Mouse (Mus musculus) adrenal gland, adult (tissue): ENCODE results near the gene Sirt1.
A peak's percentile ranks its signal among the peaks of the same experiment; 100 is the strongest.
"Not testable (repeated sequence)": the region's sequence is repeated elsewhere in the genome, so short reads cannot be mapped to it uniquely, and the experiment has no call there.

Experiments
- DNase-seq, 2 experiments: peaks; one replicate each; pipeline ENCODE4 v3.0.0; 2022 to 2023; ENCODE audit warnings: low spot score in 1 of 2; ENCODE audit not compliant: inconsistent age in 2 of 2

Sirt1 gene

DNA sequence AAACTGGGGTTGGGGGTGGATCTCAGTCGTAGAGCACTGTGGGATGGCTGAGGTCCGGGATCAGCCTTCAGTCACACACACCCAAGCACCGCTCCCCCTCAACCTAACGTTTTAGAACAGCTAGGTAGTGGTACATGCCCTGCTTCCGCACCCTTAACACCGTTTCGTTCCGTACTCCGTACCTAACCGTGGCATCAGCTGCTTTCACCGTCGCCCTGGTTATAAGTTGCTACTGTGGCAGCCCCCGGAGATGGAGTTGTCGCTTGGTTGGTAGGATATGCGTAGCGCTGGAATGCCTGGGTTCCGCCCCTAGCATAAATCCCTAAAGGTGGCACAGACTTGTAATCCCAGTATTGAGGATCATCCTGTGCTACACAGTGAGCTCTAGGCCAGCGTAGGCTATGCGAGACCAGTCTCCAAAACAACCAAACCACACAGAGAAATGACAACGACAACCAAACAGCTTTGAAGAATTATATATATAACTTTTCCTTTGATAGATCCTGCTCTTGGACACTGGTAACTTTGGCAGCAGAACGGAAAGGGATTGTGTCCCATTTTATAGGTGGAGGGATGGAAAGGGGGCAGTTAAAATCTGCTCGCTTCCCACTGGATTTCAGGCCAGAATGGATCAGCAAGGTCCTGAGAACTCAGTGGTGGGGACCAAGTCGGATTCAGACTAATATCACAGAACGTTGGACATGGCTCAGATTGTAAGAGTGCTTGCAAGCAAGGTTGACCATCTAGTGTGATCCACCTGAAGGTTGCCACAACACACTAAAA is at the start of gene Sirt1:
Gene Sirt1, minus strand, starts transcription at position 207 of the 783 bp plus-strand sequence.
- peak; percentile 27 to 55 for DNase-seq

- peak; percentile 92 to 95 for DNase-seq
Observed at GRCm38 (mm10) chr10:63429785-63430305, 48.3 kb upstream of the Sirt1 start, which contains the start of gene Ctnna3. TSS of gene Ctnna3 (plus strand) at chr10:63430098.

DNA sequence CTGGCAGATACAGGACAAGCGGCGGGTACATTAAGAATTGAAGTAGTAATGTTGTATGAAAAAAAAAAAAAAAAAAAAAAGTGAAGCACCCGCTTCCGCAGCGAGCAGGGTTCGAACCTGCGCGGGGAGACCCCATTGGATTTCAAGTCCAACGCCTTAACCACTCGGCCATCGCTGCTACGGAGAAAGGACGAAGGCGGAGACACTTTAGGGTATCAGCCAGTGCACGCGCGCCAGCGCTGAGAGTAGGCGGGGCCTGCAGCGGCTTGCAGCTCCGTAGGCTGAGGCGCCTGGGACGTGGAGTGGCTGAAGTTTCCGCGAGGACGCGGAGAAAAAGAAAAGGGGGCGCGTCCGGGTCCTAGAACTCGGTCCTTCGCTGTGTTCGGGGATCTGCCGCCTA is 47.9 kb upstream of the Sirt1 start:
- peak; percentile 99 to 100 for DNase-seq

DNA sequence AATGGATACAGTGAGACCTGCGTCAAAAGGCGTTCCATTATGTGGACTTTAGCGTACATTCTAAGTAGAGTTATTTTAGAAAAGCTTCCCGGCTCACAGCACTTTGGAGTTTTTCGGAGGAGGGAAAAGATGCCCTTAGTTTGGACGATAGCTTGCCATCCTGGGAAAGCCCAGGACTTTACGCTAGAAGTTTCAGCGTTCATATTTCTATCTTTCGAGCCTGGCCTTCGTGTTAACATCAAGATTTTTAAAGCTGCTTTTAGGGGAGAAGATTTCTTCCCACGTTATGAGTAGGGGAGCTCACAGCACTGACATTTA is 47.5 kb upstream of the Sirt1 start:
- no peak for DNase-seq

DNA sequence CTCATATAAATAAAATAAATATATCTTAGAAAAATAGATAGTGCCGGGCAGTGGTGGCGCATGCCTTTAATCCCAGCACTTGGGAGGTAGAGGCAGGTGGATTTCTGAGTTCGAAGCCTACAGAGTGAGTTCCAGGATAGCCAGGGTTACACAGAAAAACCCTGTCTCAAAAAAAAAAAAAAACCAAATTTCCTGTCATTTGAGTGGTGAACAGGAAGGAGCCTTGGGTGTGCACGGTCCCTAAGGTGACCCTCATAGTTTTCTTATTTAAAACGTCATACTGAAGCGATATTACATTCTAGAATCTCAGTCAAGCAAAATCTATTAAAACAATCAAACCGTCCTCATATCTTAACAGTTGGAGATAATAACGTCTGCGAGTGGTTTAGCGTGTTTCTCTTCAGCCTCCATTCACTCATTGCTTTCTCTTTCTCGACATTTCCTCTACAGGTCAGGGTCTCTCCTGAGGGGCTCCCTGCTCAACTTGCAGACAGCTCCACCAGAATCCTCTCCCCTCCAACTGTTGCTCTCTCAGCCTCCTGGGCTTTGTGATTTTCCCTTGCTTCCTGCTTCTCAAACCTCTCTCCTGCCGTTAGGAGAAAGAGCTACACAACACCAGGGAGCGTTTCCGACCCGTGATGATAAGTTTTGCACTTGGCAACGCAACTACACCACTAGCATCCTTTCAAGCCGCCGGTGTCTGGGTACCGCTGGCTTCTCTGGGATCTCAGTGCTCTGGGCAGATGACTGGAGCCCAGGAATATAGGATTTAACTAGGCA is 46.9 kb upstream of the Sirt1 start:
- peak; percentile 40 to 77 for DNase-seq

- DNase-seq = no peak
Observed at GRCm38 (mm10) chr10:63427146-63427545, 45.6 kb upstream of the Sirt1 start.

GRCm38 (mm10) chr10:63424475-63424814 is 42.9 kb upstream of the Sirt1 start:
- peak; percentile 40 to 72 for DNase-seq

DNA sequence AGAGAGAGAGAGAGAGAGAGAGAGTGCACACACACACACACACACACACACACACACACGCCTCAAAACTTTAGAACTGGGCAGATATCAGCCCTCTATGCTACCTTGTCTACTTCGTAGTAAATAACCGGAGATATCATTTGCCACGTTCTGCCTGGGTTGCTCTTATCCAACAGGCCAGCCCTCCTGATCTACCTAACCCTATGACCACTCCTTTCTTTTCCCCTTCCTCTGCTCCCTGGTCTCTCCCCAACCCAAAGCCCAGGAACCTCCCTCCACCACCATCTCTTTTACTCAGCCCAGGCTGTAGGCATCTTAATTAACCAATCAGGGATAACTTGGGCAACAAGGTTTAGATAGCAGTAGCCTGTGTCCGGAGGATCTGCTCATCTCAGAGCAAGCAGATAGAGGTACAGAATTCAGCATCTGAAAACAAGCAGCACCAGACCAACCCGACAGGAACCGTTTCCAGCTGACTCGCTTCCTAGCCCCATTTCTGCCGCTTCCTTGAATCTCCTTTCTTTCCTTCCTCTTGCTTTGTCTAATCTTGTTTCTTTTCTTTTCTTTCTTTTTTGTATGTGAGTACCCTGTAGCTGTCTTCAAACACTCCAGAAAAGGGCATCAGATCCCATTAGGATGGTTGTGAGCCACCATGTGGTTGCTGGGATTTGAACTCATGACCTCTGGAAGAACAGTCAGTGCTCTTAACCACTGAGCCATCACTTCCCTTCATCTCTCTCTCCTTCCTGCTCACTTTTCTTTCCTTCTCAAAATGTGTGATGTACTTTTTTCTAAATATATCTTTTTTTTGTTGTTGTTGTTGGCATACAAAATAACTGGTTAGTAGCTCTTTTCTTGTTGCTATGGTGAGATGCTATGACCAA is 42.3 kb upstream of the Sirt1 start:
- DNase-seq = no peak

DNA sequence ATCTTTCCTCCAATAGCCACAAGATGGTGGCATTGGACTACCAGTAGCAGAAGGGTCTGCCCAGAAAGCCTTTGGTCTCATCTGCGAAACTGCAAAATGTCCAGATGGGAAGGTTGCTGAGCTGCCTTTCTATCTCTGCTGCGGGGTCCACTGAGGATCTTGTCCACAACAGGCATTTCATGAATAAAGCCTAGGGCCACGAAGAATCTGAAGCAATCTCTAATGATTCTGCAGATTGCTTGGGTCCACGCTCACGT is 41.2 kb upstream of the Sirt1 start:
- DNase-seq = no peak

- DNase-seq = peak; percentile 49 to 82
Observed at GRCm38 (mm10) chr10:63421739-63422735, 40.5 kb upstream of the Sirt1 start, which contains the start of gene Gm7075. TSS of gene Gm7075 (minus strand) at chr10:63421789.

- no peak for DNase-seq
Observed at GRCm38 (mm10) chr10:63417061-63417460, 35.6 kb upstream of the Sirt1 start.

DNA sequence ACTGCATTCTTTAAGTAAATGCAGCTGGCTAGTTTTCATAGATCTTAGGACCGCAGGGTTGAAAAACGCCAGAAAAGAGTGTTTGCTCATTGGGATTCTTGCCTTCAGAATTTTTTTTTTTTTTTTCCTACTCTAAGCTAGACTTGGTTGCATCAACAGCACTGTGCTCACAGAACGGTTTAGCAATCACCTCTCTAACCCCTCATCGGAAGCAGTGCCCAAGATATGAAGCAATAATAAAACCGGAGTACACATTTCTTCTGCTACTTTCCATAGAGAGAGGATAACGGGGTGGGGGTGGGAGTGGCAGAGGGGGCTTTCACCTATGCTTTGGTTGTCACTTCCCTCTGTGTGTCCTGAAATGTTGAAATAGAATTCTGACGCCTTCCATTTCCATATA is 34.3 kb upstream of the Sirt1 start:
- no peak for DNase-seq

GRCm38 (mm10) chr10:63415287-63415686 is 33.8 kb upstream of the Sirt1 start:
- no peak for DNase-seq

GRCm38 (mm10) chr10:63412756-63413155 is 31.3 kb upstream of the Sirt1 start:
- no peak for DNase-seq

- not testable (repeated sequence) for DNase-seq
Observed at GRCm38 (mm10) chr10:63411674-63412073, 30.2 kb upstream of the Sirt1 start.

GRCm38 (mm10) chr10:63410162-63410956 is 28.9 kb upstream of the Sirt1 start:
- DNase-seq = no peak

DNA sequence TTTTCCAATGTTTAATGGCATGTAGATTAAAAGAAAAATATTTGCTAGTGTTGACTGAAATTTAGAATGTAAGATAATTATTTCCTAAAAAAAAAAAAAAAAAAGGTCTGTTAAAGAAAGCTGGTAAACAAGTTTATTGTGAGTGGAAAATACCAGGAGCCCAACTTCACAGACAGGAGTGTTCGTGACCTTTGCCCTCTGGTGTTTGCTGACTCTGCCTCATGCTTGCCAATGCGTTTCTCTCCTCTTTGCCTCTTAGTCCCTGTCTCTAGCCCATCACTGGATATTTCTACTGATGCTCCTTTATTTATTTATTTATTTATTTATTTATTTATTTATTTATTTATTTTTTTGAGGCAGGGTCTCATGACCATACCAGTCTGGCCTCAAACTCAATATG is 22.1 kb upstream of the Sirt1 start:
- no peak for DNase-seq

- DNase-seq = no peak
Observed at GRCm38 (mm10) chr10:63402731-63403504, 21.4 kb upstream of the Sirt1 start.

DNA sequence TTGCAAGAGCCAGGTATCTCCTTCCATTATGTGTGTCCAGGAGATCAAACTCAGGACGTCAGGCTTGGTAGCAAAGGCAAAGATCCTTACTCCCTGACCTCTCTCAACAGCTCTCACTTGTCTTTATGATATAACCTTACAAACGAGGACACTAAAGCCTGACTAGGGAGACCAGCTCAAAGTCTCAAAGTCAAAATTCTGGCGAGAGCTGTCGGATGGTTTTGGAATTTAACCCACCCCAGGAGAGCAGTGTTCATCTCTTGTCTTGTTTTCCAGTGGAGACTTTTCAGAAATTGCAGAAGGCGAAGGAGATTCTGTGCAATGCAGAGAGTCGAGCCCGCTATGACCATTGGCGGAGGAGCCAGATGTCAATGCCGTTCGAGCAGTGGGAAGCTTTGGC is 15.5 kb upstream of the Sirt1 start:
- DNase-seq = no peak
